Mouse (Mus musculus): ENCODE measurements around the gene Klhl3.

Gene Klhl3

DNA sequence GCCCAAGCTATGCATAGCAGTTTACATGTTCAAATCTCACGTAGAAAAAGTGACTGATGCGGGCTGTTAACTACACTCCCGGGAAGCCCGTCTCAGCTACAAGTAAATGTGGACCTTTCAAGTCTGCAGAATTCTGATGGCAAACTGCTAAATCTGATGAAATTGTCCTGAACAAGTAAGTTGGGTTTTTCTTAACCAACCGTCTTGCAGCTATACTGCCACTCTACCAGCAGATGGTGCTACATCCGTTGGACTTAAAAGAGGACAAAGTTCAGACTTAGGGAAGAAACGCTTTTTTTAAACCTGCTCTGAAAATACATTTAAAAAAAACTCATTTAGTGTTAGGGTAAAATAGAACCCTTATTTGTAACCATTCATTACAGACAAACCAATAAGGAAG is 12.7 kb upstream of the Klhl3 start:
- DNase-seq (ENCODE audit: extremely low read depth, insufficient read length, low spot score): peak; percentile 38

DNA sequence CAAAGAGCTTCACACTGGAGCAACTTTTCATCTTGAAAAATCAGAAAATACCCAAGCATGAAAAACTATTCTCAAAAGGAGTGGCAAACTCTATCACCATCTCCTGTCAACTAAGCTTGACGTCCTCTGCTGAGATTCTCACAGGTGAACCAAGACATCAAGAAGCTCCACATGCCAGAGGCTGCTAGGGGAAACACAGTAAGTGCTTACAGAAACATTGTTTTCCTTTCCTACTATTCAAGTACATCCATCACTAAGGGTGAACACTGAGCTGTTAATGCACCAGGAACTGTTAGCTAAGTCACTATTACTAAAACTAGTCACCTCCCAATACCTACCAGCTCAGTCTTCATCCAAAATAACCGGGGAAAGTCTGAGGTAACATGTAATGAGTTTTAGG is 11.6 kb upstream of the Klhl3 start:
- no peak for DNase-seq (ENCODE audit: extremely low read depth, insufficient read length, low spot score)

DNA sequence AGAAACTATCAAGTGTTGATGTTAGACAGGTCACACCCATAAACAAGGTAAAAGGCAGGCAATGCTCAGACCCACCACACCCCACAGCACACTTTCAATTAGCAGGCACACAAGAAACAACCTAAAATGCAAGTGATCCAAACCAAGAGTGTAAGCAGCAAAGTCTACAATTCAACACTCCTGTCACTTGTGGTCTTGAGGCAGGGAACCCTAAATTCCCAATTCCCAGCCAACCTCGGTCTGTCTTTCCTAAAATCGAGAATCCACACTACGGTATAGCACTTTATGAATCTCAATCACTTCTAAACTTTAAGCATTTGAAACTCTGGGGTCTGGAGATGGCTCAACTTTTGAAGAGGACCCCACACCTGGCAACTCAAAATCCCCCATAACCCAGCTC is 10.9 kb upstream of the Klhl3 start:
- DNase-seq (ENCODE audit: extremely low read depth, insufficient read length, low spot score): no peak

DNA sequence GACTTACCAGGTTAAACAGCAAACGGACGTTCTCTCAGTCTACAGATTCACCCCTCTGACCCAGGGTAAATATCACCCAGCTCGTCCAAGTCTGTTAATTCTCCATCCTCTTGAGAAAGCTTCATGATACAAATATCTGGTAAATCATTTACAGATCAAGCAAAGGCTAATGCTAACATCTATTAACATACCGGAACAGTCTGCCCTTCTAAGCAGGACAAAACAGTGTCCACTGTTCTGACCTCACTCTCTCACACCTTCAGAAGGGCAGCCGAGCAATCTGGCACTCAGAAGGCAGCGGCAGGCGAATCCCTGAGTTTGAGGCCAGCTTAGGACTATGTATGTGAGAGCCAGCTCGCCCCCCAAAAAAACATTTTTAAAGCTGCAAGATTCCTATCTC is 10.0 kb upstream of the Klhl3 start:
- no peak for DNase-seq (ENCODE audit: extremely low read depth, insufficient read length, low spot score)

DNA sequence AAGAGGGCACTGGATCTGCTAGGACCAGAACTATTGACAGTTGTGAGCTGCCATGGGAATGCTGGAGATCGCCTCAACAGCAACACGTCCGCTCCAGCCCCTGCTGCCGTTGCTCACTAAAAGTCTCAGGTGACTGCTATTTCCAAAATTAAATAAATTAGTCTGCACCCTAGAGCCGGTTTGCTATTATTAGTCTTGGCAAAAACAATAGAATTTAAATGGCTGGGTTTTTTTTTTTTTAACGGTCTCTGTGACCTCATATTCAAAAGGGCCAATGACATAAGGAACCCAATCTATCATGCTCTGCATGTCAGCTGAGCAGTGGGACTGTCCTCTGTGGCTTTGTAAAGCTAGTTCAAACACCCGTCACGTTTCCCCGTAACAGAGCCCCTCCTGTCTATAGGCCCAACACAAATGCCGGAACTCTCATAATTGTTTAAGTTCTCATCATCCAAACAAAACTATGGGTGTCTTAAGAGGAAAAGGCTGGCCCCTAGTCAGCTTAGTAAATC is 9.4 kb upstream of the Klhl3 start:
- no peak for DNase-seq (ENCODE audit: extremely low read depth, insufficient read length, low spot score)

DNA sequence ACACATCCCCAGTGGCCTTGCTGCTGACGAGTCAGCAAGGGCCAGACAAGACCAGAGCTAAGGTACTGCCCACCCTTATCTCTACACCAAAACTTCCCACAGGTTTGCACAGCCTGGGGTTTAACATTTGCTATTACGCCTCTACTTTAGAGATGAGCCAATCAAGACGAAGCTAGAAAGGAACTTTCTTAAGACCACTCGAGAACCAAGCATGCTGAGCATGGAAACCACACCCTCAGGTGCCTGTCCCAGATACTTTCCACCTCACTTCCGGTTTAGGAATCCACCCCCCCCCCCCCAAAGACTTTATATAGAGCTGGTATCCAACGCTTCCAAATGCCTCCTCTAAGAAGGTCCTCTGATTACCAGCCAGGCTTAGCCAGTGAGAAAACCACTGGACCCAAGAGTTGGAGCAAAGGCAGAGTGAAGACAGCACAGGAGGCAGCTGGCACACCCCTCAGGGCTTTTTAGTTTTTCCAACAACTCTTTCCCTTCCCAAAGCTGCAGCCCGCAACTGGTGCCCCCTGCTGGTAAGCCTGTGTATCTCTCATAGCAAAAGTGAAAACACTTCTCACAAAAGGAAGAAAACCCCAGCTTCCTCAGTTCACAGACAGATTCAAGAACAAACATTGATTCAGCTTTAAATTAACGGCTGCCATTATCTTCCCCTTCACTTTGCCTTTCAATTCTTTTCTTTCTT is 4.1 kb upstream of the Klhl3 start:
- no peak for DNase-seq (ENCODE audit: extremely low read depth, insufficient read length, low spot score)

DNA sequence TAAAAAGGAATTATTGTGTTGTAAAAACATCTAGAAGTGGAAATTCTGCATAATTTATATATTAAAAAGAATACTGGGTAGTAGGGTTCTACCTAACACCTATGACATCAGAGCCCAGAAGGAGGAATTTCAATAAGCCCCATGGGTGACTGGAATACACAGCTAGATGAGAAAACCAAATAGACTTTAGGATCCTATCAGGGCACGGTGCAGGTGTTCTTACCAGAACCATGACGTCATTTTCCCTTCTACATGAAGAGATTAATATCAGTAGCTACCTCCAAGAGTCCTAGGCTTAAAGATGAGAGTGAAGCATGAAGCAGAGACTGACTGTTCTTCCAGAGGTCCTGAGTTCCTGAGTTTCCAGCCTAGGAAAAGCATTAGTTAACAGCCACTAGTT is 3.4 kb upstream of the Klhl3 start:
- DNase-seq (ENCODE audit: extremely low read depth, insufficient read length, low spot score): no peak

DNA sequence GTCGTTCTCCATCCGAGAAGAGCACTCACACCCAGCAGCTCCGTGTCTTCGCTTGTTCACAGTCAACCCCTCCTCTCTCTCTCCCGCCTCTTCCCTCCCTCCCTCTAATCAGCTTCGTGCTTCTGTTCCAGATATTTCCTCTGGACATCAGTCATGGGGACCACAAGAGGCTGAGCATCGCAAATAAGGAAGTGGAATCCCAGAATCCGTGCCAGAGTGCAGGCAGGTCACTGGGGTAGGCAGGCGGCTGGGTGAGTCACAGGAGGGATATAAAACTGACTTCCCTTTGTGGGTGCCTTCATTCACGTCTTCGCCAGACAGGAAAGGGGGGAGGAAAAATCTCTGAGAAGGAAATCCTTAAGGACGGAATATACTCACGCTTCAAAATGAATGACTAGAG is 1.8 kb upstream of the Klhl3 start:
- DNase-seq (ENCODE audit: extremely low read depth, insufficient read length, low spot score): peak; percentile 30

DNA sequence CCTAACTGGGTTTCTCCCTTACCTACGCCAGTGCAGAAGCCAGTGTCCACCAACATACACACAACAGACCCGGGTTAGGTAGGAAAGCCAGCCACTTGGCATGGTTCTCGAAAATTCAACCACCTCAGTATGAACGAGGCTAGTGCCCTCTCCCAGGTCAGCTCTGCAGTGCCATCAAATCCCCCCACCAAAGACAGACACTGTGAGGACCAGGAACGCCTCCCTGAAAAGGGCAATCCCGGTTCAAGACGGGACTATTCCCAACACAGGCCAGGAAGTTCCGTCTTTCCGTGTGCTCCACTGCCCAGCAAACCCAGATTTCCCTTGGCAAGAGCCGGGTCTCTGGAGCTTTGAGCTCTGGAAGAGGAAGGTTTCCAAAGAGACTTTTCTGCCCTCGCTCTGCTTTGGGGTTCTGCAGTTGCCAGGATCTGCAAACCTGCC is 771 bp downstream of the Klhl3 start:
- no peak for DNase-seq (ENCODE audit: extremely low read depth, insufficient read length, low spot score)

DNA sequence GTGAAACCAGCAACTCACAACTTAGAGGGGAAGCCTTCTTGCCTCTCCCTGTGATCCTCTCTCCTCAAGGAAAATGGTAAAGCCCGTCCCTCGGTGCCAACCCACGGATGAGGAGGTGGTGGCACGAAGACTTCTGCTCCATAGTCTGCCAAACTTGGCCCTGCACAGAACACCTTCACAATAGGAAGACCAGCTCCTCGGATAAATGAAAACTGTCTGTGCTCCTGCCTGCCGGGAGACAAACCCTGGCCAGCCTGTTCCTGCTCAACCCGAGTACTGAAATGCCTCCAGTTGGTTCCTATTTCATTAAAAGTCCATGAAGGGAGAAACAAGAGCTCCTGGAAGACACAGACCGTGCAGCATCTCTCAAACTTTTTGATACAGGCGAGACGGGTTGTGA is 1.2 kb downstream of the Klhl3 start:
- DNase-seq (ENCODE audit: extremely low read depth, insufficient read length, low spot score): no peak

DNA sequence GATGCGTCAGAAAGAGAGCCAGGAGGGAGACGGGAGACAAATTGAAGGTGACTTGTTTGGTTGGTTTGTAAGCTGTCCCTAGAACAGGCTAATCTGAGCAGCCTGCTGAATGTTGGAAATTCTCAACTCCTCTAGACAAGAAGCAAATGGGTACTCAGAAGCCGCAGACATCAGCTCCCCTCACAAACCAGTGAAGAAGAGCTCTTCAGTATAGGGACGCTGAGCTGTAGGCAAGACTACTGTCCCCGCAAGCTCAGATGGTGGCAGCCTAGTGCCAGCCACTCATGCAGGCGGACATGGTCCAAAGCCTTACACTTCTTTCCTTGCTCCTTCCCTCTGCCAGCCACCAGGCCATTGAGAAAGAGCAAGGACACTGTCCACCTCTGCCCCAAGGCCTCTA is 2.1 kb downstream of the Klhl3 start:
- DNase-seq (ENCODE audit: extremely low read depth, insufficient read length, low spot score): no peak

DNA sequence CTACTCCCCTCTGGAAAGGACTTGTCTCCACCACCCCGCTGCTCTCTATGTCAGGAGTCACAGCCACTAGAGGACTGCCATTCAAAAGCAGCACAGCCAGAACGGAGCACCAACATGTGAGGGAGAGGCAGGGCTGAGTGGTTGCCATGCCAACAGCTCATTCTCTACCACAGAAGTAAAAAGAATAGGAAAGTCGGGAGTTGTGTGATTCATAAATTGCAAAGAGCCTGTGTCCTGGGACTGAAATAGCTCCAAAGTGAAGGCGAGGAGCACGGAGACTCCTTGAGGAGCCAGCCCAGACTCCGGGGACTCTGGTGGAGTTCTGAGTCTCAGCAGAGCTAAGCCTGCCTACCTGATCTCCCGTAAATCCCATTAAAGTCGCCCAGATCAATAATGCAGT is 22.7 kb downstream of the Klhl3 start:
- no peak for DNase-seq (ENCODE audit: extremely low read depth, insufficient read length, low spot score)

DNA sequence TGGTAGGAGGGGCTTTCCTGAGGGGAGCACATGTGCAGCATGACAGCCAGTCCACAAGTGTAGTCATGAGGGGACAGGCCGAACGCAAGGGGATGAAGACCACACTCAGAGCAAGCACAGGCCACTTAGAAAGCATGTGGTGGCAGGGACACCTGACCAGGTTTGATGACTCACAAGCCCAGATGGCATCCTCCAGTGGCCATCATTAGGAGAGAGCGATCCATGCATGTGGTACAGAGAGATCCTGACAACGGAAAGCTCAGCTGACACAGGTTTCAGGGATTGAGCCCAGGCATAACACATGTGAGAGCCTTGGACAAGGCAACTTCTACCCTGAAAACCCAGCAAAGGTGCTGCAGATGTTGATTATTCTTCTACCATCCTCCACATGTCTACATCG is 29.0 kb downstream of the Klhl3 start:
- no peak for DNase-seq (ENCODE audit: extremely low read depth, insufficient read length, low spot score)

DNA sequence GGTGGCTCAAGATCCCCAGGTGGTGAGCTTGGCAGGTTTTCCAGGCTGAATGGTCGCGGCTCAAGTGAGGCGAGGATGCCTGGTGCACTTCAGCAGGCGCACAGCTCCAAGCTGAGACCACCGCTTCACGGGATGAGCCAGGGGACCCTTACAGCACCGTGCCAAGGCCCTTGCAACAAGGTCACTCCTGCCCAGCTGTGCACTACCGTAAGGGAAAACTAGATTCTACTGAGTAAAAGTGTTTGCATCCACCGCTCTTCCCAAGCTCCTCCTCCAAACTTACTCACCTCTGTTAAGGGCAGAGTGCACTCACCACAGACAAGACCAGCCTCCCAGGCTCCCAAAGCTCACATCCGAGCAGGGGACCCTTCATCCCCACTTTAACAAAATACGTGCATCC is 29.9 kb downstream of the Klhl3 start:
- no peak for DNase-seq (ENCODE audit: extremely low read depth, insufficient read length, low spot score)

DNA sequence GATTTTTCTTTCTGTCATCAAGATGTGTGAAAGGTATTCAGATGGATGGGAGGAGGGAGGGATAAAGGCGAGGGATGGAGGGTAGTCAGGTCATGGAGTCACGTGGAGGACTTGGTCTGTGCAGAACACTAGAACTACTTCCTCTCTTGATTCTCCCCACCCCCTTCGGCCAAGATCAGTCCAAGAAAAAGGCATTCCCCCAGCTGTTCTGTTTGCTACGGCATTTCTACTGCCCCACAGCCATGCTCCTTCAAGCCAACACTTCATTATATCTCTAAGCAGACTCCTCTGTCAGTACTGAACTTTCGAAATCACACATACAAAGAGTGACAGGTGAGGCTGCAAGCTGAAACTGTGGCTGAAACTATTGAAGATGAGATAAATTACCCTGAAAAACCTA is 30.3 kb downstream of the Klhl3 start:
- DNase-seq (ENCODE audit: extremely low read depth, insufficient read length, low spot score): no peak

DNA sequence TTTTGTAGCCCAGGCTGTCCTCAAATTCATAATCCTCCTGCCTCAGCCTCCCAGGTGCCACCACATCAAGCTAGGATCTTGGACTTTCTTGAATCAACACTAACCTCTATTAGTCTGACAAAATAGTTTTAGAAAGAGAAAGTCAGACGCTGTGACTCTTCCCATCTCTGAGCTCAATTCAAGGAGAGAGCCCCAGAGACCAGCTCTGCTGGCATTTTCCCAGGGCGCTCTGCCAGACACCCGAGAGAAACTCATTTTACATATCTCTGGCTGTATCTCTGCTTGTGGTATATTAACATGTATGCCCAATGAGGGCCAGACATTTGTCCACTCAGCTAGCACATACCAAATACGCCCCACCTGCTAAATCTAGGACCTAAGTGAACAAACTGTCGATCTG is 35.0 kb downstream of the Klhl3 start:
- no peak for DNase-seq (ENCODE audit: extremely low read depth, insufficient read length, low spot score)

DNA sequence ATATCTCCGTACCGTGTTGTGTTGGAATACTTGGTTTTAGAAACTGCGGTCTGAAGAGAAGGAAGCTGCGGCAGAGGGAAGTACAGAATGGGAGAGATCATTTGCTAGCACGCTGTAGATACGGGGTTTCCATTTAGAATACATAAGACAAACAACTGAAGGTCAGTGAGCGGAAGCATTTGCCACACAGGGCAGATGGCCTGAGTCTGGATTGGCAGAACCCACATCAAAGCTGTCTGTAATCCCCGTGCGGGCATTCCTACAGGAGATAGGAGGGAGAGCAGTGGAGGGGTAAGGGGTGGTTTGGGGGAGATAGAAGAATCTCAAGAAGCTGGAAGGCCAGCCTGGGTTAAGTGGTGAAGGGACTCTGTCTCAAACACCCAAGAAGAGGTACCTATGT is 38.5 kb downstream of the Klhl3 start:
- DNase-seq (ENCODE audit: extremely low read depth, insufficient read length, low spot score): no peak

DNA sequence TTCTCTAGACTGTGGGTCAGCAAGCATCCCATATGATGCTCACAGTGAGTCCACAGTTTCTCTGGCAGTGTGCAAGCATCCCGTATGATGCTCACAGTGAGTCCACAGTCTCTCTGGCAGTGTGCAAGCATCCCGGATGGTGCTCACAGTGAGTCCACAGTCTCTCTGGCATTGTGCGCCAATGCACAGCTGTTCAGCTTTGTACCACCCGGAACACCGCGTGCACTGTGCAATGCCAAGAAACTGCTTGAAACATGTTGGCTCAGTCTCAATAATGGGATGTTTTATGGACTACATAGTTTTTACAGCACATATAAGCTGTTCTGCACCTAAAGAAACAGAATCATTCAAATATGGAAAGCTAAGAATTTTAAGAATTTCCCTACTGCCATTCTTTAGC is 38.9 kb downstream of the Klhl3 start:
- DNase-seq (ENCODE audit: extremely low read depth, insufficient read length, low spot score): no peak

DNA sequence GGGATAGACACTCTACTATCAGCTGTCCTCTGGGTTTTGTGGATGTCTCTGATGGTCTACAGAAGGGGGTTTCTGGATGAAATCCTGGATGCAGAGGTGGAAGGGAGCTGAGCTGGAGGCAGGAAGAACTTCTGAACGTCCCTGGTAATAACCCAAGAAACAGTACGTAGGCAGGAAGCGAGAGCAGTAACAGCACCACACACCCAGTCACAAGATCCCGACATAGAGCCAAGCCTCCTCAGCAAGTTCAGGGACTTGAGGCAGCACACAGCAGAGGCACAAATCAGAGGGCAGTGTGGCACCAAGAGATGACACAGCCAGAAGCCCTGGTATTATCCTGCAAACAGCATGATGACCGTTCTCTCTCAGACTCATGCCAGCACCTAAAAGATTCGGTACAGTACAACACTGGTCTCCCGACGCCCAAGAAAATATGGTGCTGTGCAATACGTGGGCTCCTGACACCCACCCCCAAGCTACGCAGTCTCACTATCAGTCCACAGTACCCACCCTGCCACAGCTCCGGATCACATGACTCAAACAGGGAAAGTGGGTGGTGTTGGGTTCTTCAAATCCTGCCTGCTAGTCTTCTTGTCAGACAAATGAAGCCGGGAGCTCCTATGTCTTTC is 40.0 kb downstream of the Klhl3 start:
- no peak for DNase-seq (ENCODE audit: extremely low read depth, insufficient read length, low spot score)

DNA sequence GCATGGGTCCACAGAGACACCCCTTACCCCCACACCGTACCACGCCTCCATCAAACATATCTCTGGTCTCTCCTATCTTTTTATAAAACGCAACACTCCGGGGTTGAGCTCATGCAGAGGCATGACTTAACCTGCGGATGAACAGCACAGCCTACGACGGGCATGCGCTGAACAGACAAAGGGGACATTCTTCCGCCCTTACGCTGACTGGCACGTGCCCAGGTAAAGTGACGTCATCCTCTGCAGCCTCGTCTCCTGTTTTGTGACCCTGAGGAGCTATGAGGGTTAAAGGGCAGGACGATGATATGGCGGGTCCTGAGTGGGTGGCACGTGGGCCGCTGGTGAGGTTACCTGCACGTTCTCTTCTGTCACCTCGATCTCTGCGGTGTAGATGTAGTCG is 42.2 kb downstream of the Klhl3 start:
- no peak for DNase-seq (ENCODE audit: extremely low read depth, insufficient read length, low spot score)

DNA sequence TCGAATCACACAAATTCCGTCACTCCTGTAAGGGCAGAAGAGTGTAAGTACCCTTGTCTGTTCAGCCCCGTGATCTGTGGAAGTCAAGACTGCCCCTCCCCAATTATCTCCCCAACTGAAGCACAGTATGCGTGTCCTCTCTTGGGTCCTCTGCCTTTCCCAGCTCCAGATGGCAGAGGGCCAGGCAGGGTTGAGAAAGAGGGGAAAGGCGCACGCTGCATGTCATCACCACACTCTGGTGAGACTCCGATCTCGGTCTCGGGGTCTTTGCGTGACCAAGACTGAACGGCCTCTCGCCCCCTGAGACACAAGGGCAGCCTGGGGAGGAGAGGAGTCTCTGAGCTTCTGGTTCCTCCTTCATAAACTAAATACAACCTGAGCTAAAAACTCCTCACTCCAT is 42.9 kb downstream of the Klhl3 start:
- no peak for DNase-seq (ENCODE audit: extremely low read depth, insufficient read length, low spot score)

DNA sequence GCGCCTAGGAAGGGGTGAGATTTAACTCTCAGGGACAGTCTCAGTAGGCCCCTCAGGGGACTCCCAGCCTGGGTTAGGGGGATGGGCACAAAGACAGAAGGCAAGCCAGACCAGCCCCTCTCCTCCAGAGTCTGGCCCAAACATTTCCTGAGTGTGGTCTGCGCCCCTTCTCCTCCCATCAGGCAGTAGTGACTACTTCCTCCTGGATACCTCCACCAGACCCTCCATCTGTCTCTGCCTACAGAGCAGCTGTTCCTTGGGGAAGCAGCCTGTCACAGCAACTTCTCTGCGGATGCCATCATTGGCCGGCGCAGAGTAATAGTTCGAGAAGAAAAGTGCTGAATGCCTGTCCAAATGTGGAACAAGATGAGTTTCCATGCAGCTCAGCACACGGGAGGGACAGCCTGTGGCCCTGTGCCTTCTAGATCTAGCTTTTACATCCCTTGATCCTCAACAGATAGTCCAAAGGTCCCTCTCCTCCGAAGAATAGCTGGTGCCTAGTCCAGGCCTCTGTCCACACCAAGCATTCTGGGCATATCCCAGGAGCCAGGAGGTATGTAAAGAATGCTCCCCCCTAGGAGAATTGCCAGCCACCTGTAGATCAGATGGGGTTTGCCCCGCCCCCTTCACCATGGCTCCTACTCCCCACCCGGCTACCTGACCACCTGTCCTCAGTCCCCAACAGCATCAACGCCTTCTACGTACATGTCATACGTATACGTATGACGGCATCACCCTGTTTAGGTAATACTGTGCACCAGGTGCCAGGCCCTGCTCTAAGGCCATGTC is 44.8 kb downstream of the Klhl3 start:
- DNase-seq (ENCODE audit: extremely low read depth, insufficient read length, low spot score): no peak

Measured in 3134 (cell line).